Mouse (Mus musculus) MEL (cell line): Measurements from ENCODE around the gene 4930432M17Rik.

Experiments used
- CHD1 ChIP-seq: IDR thresholded peaks from 2 replicates; pipeline ENCODE4 v1.6.1; 2012; ENCODE audit warnings: low read depth, mild to moderate bottlenecking, inconsistent platforms, low read length, improper control_type of control experiment
- CTCF ChIP-seq, 3 experiments: IDR thresholded peaks in 2 of 3; conservative IDR thresholded peaks in 1 of 3; 2 replicates each; pipeline ENCODE4 v1.5.1; 2011 to 2012; ENCODE audit warnings: low read length in 3 of 3, low read depth in 2 of 3, mild to moderate bottlenecking in 2 of 3, improper control_type of control experiment in 1 of 3, inconsistent platforms in 1 of 3, mixed read lengths in 1 of 3, moderate library complexity in 1 of 3; ENCODE audit not compliant: control insufficient read depth in 1 of 3, insufficient read depth in 1 of 3, poor library complexity in 1 of 3, severe bottlenecking in 1 of 3
- POLR2A ChIP-seq, 2 experiments: IDR thresholded peaks; 2 replicates each; pipeline ENCODE4 v1.6.1; 2011 to 2012; ENCODE audit warnings: low read length in 2 of 2, mild to moderate bottlenecking in 2 of 2, control low read depth in 1 of 2, improper control_type of control experiment in 1 of 2, low read depth in 1 of 2, moderate library complexity in 1 of 2; ENCODE audit not compliant: control insufficient read depth in 1 of 2, insufficient read depth in 1 of 2, poor library complexity in 1 of 2
- TBP ChIP-seq: IDR thresholded peaks from 2 replicates; pipeline ENCODE4 v1.8.0; 2011; ENCODE audit warnings: low read depth, low read length, improper control_type of control experiment

DNA sequence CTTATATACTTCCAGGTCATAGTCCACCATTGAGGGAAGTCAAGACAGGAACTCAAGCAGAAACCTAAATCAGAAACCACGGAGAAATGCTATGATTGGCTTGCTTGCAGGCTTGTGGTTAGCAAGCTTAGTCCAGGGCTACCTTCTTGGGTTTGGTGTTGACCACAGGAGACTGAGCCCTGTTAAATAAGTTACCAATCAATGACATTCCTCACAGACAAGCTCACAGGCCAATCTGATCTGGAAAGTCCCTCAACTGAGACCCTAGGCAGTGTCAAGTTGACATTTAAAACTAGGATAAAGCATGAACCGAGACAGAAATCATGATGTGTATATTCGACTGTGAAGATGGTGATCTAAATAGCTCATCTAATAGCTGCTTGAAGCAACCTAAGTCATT, 35.6 kb upstream of the 4930432M17Rik start:
- no peak for TF ChIP-seq CHD1
- no peak for TF ChIP-seq POLR2A (IDR thresholded peaks at IDR 0.05; ENCODE audit: control insufficient read depth in 1 of 2, insufficient read depth in 1 of 2, low read depth in 1 of 2, low read length in 2 of 2, poor library complexity in 1 of 2)
- no peak for TF ChIP-seq CTCF (IDR thresholded peaks at IDR 0.05 in 2 of 3, conservative IDR thresholded peaks at IDR 0.05 in 1 of 3; ENCODE audit: control insufficient read depth in 1 of 3, insufficient read depth in 1 of 3, low read depth in 2 of 3, low read length in 3 of 3, poor library complexity in 1 of 3, severe bottlenecking in 1 of 3)
- no peak for TF ChIP-seq TBP
